Mouse (Mus musculus) mouse trophoblast stem cell (cell line): ENCODE measurements around the gene Wdcp.
"Not testable (repeated sequence)": the region's sequence is repeated elsewhere in the genome, so short reads cannot be mapped to it uniquely, and the experiment has no call there.

ENCODE experiments used
- in situ Hi-C, 2 experiments: fragments of 300-500 bp; cut with MseI, MboI; formaldehyde crosslinking; loops; 2 replicates in 1 of 2; 3 replicates in 1 of 2; pipeline ENCODE4 v1.15.1; 2025

The Wdcp gene

DNA sequence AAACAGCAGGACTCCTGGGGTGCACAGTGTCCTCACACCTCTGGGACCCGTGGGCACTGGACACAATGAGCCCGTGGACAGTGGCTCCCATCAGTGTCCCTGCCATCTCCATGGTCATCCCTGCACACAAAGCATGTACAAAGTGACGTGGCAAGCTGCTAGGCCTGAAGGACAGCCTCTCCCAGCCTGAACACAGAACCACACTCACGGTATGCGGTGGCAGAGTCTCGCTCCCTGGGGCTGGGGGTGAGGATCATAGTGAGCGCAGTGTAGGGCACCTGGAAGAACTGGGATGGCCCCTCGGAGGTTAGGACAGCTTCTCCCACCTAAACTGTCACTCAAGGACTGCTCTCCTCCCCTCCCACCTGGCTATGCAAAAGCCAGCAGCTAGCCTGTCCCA lies 25.8 kb downstream of the Wdcp start:
- in situ Hi-C loops: no loop called here

DNA sequence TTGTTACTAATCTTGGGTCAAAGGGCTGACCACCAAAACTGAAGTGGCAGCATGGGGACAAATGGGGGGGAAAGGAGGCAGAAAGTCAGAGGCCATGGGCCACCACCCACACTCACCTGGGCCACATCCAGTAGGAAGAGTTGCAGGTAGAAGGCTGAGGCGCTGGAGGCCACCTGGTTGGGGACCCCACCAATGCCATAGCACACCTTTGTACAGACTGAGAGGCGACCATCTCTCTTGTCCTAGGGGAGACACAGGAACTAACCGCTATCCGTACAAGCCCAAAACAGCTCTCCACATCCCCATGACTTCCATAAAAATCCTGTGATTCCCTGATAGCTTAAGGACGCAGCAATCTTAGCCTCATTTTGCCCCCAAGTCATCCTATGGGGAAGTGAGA lies 28.2 kb downstream of the Wdcp start:
- in situ Hi-C loops: no loop called here

DNA sequence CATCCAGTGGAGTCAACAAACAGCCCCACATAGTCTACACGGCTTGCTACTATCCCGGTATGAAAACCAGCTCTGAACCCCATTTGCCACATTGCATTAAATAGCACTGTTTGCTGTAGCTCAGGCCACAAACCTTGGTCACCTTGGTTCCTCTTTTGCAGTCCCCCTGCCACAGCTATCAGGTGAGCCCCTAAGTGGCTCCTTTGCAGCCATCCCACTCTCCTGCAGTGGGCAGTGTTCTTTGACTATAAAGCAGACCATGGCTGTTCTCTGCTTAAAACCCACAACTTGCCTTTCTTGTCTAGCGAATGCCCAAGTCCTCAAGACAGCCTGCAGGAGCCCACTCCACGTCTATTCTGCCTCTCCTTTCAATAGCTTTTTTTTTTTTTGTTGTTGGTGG lies 29.2 kb downstream of the Wdcp start:
- in situ Hi-C loops: no loop called here

DNA sequence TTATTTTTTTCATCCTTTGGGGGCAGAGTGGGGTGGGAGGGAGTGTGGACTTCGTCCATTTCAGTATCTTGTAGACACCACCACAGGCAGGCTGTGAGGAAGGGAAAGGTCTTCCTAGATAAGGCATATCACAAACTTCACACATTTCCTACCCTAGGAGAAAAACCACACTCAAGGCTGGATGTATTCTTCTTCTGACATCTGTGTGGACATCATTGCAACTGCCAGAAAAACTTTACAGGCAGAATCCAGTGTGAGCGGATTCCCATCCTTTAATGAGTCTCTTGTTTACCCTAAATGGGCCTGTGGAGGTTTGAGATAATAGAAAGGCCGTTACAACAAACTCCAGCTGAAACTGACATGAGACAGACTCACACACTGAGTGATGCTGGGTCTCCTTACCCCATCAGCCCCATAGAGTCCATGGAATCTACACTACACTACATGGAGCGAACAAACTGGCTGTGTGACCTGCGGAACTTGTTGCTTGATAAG lies 29.9 kb downstream of the Wdcp start:
- in situ Hi-C loops: no loop called here

DNA sequence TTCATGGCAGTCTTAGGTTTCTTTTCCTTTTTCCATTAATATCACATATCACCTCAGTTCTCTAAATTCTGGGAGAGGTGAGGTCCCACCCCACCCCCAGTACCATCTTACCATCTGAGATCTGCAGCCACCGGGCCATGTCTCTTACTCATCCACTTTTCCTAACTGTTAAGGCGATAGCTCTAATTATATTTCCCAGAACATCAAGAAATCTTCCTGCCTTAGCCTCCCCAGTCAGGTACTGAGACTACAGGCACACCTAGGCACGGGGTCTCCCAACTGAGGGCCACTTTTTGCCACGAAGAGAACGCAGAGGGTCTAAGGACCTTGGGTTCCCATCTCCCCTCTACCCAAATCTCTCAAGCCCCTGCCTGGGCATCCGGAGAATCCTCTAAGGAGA lies 30.4 kb downstream of the Wdcp start:
- in situ Hi-C loops: no loop called here

DNA sequence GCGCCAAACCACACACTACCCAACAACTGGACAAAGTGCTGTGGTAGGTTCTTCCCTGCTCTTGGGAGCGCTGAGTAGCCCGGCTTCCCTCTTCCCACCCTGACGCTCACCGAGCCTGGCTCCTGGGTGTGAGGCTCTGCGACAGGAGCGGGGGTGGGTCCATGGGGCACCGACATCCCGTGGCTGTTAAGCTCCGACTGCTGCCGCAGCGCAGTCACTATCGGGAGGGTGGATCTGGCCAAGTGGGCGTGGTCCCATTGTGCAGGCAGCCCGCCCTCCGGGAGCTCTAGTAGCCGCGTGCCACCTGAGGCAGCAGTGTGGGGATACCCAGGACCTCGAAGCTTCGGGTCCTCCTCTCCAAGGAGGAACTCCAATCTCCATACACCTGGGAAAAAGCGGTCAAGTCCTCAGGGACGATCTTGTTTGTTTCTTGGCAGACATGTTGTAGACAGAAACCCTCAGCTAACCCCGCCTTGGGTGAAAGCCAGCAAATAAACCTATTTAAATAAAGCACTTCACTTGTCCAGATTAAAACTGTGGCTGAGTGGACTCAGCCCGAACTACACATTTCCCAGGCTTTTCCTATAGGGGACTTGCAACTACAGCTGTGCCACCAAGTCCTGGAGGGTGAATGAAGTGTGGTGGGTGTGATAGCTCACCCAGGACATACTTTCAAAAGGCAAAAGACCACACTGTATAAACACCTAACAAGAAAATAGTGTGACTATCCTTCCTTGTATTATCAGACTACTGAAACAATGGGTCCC lies 31.2 kb downstream of the Wdcp start, which contains the start of gene Mfsd2b:
TSS of gene Mfsd2b (minus strand) at position 199 of the 767 bp plus-strand sequence.
- in situ Hi-C loops: no loop called here

DNA sequence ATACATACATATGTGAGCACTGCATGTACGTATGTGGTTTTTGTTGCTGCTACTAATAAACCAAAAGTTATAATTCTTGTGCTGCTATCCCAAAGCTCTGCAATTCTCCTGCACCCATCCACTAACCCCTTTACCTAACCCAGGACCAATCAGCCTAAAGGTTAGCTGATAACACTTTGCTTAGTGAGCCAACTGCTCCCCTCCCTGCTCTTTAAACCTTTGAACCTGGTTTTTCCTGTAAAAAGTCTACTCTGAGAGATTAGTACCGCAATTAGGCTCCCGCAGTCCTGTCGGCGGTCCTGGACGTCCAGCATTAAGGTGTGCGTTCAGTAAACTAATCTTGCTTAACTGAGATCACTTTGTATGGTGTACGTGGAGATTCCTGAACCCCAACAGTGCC lies 32.5 kb downstream of the Wdcp start:
- in situ Hi-C loops: no loop called here

DNA sequence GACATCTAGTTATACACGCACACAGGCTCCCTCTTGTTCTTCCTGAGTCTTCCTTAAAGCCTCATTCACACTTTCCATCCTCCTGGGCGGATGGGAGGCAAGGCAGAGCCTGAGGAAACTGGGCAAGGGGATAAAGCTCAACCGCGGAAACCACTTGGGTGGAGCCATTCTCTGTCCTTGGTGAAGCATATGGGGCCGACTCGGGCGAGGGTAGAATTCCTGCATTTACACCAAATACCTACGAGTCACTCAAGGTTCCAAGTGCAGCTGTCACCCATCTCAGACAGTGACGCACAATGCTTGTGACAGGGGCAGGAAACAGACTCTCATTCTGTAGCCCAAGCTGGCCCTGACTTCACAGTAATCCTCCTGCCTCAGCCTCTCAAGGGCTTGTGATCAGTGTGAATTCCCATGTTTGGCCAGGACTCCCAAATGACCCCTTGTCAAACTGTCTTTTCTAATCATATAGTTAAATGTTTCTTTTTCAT lies 35.2 kb downstream of the Wdcp start:
- in situ Hi-C loops: no loop called here

DNA sequence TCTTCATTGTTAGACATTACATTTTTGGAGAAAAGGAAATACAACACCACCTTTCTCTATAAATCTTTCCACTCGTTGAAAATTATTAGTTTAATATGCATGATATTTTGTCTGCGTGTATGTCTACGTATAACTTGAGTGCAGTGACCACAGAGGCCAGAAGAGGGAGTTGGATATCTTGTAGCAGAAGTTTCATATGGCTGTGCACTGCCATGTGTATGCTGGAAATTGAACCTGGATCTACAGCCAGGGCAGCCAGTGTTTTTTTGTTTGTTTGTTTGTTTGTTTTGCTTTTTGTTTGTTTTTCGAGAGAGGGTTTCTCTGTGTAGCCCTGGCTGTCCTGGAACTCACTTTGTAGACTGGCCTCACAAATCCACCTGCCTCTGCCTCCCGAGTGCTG lies 35.9 kb downstream of the Wdcp start:
- in situ Hi-C loops: no loop called here

DNA sequence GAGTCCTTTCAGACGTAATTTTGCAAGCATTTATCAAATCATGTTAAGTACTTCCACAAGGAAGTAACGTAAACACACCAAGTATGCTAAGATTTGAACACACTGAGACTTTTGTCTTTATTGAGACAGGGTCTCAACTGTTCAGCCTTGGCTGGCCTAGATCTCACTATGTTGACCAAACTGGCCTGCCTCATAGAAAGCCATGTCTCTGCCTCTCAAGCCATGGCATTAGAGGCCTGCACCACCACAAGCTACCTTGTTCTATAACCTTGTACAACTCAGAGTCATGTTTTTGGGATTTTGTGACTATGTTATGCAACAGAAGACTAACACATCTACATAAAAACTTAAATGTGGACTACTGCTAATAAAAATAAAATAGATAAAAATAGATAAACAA lies 39.0 kb downstream of the Wdcp start:
- in situ Hi-C loops: no loop called here

DNA sequence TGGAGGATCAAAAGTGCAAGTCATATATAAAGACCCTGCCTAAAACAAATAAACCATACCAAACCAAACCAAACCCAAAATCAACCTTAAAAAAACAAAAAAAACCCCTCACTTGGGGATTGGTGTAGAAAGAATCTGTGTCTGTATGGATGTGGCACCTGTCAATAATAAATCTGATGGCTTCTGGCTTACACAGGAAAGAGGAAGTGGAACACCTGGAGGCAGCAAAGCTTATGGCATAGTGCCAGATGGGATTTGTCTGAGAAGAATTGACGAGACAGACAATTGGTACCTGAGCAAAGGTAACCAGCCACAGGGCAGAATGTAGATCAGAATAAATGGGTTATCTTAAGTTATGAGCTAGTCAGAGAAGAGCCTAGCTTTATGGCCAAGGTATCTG lies 42.0 kb downstream of the Wdcp start:
- in situ Hi-C loops: no loop called here

DNA sequence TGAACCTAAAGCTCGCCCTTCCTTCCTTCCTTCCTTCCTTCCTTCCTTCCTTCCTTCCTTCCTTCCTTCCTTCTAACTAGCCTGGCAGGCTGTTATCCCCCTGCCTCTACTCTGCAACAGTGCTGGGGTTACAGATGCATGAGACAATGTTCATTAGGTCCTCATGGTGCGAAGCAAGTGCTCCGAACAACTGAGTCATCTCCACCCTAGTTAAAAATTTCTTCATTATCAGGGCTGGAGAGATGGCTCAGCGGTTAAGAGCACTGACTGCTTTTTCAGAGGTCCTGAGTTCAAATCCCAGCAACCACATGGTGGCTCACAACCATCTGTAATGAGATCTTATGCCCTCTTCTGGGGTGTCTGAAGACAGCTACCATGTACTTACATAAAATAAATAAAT lies 43.5 kb downstream of the Wdcp start:
- in situ Hi-C loops: not testable (repeated sequence)

DNA sequence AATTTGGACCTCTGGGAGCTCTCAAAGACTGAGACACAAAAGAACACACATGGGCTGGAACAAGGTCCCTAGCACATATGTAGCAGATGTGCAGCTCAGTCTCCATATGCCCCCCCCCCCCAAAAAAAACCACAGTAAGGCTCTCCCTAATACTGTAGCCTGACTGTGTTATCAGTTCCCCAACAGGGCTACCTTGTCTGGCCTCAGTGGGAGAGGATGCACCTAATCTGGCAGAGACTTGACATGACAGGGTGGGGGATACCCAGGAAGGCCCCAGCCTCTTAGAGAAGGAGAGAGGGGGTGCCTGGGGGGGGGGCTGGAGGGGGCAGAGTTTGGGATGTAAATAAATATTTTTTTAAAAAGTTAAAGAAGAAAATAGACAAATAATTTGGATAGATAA lies 45.6 kb downstream of the Wdcp start:
- in situ Hi-C loops: no loop called here

DNA sequence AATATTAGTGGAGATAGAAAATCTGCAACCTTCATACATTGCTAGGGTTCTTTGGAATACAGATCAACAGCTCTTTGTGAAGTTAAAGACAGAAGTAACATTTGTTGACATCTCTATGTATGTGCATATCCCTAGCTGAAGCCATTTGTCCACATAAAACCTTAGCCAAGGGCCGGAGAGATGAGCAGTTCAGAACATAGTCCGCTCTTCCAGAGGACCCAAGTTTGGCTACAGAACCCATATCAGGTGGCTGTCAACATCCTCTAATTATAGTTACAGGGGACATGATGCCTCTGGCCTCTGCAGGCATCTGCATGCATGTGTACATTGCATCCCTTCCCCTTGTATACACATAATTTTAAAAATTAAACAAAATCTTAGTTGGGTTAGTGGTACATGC lies 46.1 kb downstream of the Wdcp start:
- in situ Hi-C loops: no loop called here

DNA sequence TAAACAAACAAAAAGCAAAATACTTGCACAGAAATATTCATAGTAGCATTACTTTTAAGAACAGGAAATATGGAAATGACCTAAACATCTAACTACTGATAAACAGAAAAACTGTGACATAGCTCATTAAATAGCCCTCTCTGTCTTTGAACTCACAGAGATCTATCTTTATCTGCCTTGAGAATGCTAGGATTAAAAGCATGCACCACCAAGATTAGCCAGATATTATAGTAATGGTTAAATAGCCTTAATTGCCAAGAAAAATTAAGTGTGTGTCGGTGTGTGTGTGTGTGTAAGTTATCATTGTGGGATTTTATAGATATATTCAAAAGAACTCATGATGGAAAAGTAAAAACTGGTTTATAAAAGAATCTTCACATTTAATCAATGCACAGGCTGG lies 46.8 kb downstream of the Wdcp start:
- in situ Hi-C loops: no loop called here

DNA sequence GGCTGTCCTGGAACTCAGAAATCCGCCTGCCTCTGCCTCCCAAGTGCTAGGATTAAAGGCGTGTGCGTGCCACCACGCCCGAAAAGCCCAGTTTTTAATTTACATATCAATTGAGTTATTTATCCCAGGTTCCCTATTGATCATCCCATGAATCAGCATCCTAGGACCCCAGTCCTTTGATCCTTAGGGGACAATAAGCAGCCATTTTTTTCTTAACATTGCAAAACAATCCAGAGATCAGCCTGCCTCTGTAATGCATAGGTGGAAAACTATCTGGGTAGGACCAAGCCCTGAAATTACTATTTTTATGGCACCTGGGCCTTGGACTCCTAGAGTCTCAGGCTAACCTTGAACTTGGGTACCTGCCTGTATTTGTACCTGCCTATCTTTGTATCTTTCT lies 54.9 kb downstream of the Wdcp start:
- in situ Hi-C loops: no loop called here

DNA sequence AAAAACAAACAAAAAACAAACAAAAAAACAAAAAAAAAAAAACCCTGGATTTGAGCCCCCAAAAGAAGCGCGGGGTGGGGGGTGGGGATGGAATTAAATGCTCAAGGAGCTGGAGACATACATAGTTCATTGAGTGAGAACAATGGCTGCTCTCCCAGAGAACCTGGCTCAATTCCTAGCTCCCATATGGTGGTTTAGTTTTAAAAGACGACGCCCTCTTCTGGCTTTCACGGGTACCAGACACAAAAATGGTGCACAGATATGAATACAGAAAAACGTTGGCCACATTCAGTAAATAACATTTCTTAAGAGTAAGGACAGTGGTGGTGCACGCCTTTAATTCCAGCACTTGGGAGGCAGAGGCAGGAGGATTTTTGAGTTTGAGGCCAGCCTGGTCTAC lies 62.8 kb downstream of the Wdcp start:
- in situ Hi-C loops: no loop called here

DNA sequence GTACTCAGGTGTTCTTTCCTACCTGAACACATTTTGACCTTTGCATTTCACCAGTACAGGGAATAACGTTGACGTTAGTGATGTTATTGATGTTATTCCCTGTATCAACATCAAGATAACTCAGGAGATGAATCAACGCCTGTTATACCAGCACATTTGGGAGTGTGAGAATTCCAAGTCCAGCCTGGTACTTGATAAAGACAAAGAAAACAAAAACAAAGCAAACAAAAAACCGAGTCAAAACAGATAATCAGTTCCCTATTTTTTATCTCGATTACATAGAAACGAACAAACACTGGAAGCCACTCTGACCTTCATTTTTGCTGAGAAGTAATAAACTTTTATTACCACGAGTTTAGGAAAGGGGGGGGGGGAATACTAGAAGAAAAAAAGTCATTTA lies 63.4 kb downstream of the Wdcp start:
- in situ Hi-C loops: no loop called here

DNA sequence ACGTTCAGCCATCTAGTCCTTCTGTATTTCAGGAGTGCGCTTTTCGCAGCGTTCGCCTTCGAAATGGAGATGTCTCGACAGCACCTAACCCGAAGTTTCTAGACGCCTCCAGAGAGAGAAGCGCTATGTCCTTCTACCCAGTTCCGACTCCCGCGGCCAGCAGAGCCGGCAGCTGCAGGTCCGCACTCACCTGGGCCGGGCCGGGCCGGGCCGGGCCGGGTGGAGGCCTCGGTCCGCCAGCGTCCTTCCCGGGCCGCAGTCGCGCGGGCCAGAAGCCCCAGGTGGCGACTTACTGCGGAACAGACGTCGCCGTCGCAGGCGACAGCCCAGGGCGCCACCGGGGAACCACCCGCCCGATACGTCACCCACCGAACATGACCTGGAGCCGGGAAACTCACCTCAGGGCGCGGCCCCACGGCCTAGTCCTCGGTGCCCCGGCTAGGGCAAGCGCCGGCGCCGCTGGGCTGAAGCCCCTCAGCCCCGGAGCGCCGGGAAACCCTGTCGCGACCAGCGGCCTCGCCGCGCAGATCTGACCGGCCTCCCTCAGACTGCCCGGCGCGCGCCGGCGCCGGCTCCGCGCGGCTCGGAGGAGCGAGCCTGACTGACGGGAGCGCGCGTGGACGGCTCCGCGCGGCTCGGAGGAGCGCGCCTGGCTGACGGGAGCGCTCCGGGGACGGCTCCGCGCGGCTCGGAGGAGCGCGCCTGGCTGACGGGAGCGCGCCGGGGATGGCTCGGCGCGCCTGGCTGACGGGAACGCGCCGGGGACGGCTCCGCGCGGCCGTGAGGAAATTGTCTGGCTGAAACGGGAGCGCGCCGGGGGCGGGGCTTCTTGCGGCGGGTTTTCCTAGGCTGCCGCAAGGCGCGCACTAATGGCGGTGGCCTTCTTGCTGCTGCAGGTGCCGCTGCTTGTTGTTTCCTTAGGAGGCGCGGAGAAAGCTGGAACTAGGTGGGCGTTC lies 64.1 kb downstream of the Wdcp start, which contains the start of gene Ubxn2a:
TSS of gene Ubxn2a (minus strand) at position 755 of the 956 bp plus-strand sequence.
- in situ Hi-C loops: no loop called here

DNA sequence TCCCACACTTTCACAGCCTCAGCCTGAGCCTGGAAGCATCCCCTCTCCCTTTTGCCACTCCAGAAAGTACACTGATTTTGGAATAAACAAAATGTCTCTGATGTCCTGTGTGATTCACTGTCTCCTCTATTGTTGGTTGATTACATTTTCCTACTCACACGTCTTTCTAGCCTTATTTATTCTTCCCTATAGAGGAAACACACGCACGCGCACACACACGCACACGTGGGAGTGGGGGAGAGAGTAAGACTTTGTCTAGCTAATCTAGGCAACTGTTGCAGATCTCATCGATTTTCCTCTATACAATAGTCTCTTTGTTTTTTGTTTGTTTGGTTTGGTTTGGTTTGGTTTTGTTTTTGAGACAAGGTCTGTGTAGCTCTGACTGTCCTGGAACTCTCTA lies 65.3 kb downstream of the Wdcp start:
- in situ Hi-C loops: no loop called here
